Mouse (Mus musculus): ENCODE results near the gene Ano8. TPM values are rescaled to one million over a fixed set of nuclear protein-coding genes. Genes with fewer than 3 reads are reported as not detected.
"Not testable (repeated sequence)": the region's sequence is repeated elsewhere in the genome, so short reads cannot be mapped to it uniquely, and the experiment has no call there.

Gene Ano8
- total RNA-seq, 2 experiments from 2014 or later = 17.1 to 18.4 TPM

GRCm38 (mm10) chr8:71437041-71437440 is 48.7 kb downstream of the Ano8 start:
- DNase-seq = no peak

- not testable (repeated sequence) for DNase-seq
These were observed 52.8 kb downstream of the Ano8 start for GRCm38 (mm10) chr8:71432935-71433334.

Other genes starting within 250 kb of the Ano8 start
- gene Myo9b, start 213.2 kb downstream of the Ano8 start, total RNA-seq (2021) = 10 to 100 TPM in 1 of 2 experiments, 1 to 10 TPM in 1; 9.1 to 12.2 TPM
- 10 to 100 TPM in 1 of 2 experiments, 1 to 10 TPM in 1; 7.4 to 11.3 TPM for gene Haus8, start 213.0 kb downstream of the Ano8 start, total RNA-seq (2021)
- gene Use1, start 119.1 kb downstream of the Ano8 start, total RNA-seq (2021) = 10 to 100 TPM; 84.5 to 94.4 TPM
- 1 to 10 TPM; 6.9 to 8.0 TPM for gene Ocel1, start 114.7 kb downstream of the Ano8 start, total RNA-seq (2021)
- gene Nr2f6, start 104.0 kb downstream of the Ano8 start, total RNA-seq (2021) = 10 to 100 TPM; 21.6 to 21.7 TPM
- 1 to 10 TPM; 5.5 to 9.9 TPM for gene Ushbp1, start 90.2 kb downstream of the Ano8 start, total RNA-seq (2021)
- gene Babam1, start 89.1 kb downstream of the Ano8 start, total RNA-seq (2021) = 10 to 100 TPM; 59.2 to 71.2 TPM
- under 1 TPM; 0.20 to 0.29 TPM for gene Ankle1, start 80.0 kb downstream of the Ano8 start, total RNA-seq (2021)
- 10 to 100 TPM; 27.6 to 28.9 TPM for gene Abhd8, start 22.3 kb downstream of the Ano8 start, total RNA-seq (2021)
- gene Mrpl34, start 21.0 kb downstream of the Ano8 start, total RNA-seq (2021) = 10 to 100 TPM; 62.6 to 75.2 TPM
- gene Dda1, start 16.8 kb downstream of the Ano8 start, total RNA-seq (2021) = 10 to 100 TPM; 23.9 to 24.9 TPM
- 10 to 100 TPM in 1 of 2 experiments, 1 to 10 TPM in 1; 9.6 to 11.5 TPM for gene Gtpbp3, start 2.1 kb upstream of the Ano8 start, total RNA-seq (2021)
- 10 to 100 TPM in 1 of 2 experiments, 1 to 10 TPM in 1; 8.4 to 22.5 TPM for gene Plvap, start 25.8 kb upstream of the Ano8 start, total RNA-seq (2021)
- not detected for gene Ccdc194, start 39.7 kb upstream of the Ano8 start, total RNA-seq (2021)
- 1 to 10 TPM; 7.6 to 8.9 TPM for gene Bst2, start 51.5 kb upstream of the Ano8 start, total RNA-seq (2021)
- 10 to 100 TPM; 23.0 to 23.6 TPM for gene Mvb12a, start 57.0 kb upstream of the Ano8 start, total RNA-seq (2021)
- not detected for gene Tmem221, start 72.9 kb upstream of the Ano8 start, total RNA-seq (2021)
- under 1 TPM in 1 of 2 experiments, not detected in 1; 0.24 TPM for gene Nxnl1, start 80.6 kb upstream of the Ano8 start, total RNA-seq (2021)
- gene Slc27a1, start 82.9 kb upstream of the Ano8 start, total RNA-seq (2021) = 10 to 100 TPM; 62.6 to 62.9 TPM
- gene Pgls, start 106.2 kb upstream of the Ano8 start, total RNA-seq (2021) = 10 to 100 TPM; 26.3 to 26.9 TPM
- under 1 TPM; 0.29 to 0.38 TPM for gene Fam129c, start 111.7 kb upstream of the Ano8 start, total RNA-seq (2021)
- gene Colgalt1, start 125.0 kb upstream of the Ano8 start, total RNA-seq (2021) = 10 to 100 TPM; 35.3 to 36.0 TPM
- under 1 TPM in 1 of 2 experiments, not detected in 1; 0.29 TPM for gene Unc13a, start 185.8 kb upstream of the Ano8 start, total RNA-seq (2021)
- 1 to 10 TPM; 1.9 to 3.0 TPM for gene Jak3, start 190.3 kb upstream of the Ano8 start, total RNA-seq (2021)
- gene Insl3, start 203.3 kb upstream of the Ano8 start, total RNA-seq (2021) = 1 to 10 TPM in 1 of 2 experiments, under 1 TPM in 1; 0.49 to 2.7 TPM
- gene B3gnt3, start 215.8 kb upstream of the Ano8 start, total RNA-seq (2021) = 1 to 10 TPM; 1.5 to 3.8 TPM
- not detected for gene Fcho1, start 239.8 kb upstream of the Ano8 start, total RNA-seq (2021)

Data from gastrocnemius, postnatal 25 days (tissue).